Mouse (Mus musculus): ENCODE measurements around the gene Ftsj3.

DNA sequence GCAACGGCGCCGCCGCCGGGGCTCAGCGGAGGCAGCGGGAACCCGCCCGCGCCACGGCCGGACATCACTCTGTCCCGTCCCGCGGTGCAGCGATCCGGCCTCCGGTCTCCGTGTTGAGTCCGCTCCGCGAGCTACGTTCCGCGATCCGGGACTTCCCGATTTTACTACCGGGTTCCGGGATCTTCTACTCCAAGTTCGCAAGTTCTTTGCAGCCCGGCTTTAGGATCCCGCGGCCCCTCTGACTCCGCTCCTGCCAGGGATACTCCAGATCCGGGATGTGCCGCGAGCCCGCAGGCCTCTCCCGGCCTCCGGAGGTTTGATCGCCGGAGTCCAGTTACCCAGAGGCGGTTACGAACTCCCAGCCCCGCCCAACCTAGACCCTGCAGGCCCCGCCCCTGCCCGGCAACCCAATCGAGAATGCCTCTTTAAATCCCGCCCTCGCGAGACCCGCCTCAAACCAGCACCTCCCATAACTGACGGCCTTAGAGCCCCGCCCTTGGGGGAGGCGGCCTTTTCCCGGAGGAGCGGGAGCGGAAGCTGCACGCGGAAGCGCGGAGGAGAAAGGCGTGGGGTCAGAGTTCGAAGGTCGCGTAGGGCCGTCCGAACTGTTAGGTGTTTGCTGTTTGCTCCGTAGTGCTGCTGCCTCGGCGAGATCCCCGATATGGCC lies 16.9 kb upstream of the Ftsj3 start, which contains the start of gene Smarcd2:
- TF ChIP-seq POLR2A (IDR thresholded peaks at IDR 0.05; ENCODE audit: low read depth, low read length), result peak; percentile 88
- TF ChIP-seq CTCF (IDR thresholded peaks at IDR 0.05; ENCODE audit: extremely low read depth, insufficient read depth, insufficient read length, insufficient replicate concordance), result no peak
